Mouse (Mus musculus) midbrain, embryonic 10.5 days (tissue): ENCODE measurements at regions not wholly inside any gene's neighbourhood (a gene's known extent, or its start where the extent isn't known, plus 50 kb on each side); places are given as distances from the start of the nearest gene placed in this dataset.

Source experiments
- DNase-seq: peaks from one replicate; pipeline ENCODE4 v3.0.0-alpha.2; 2017; ENCODE audit warnings: low spot score
- H3K27ac ChIP-seq: fragments of 300-500 bp; sonication (generic); replicated peaks from 2 replicates; pipeline ENCODE4 v1.5.1; 2016; ENCODE audit warnings: mild to moderate bottlenecking
- H3K27me3 ChIP-seq: fragments of 300-500 bp; sonication (generic); 2 replicates; pipeline ENCODE4 v1.6.1; 2016; ENCODE audit warnings: low read depth, mild to moderate bottlenecking; ENCODE audit not compliant: poor library complexity, severe bottlenecking
- H3K36me3 ChIP-seq: fragments of 300-500 bp; sonication (generic); 2 replicates; pipeline ENCODE4 v1.6.1; 2016; ENCODE audit warnings: mild to moderate bottlenecking, moderate library complexity
- H3K4me1 ChIP-seq: fragments of 300-500 bp; sonication (generic); 2 replicates; pipeline ENCODE4 v1.6.1; 2016
- H3K4me3 ChIP-seq: fragments of 300-500 bp; sonication (generic); 2 replicates; pipeline ENCODE4 v1.5.1; 2016; ENCODE audit warnings: mild to moderate bottlenecking, moderate library complexity
- H3K9me3 ChIP-seq: fragments of 300-500 bp; sonication (generic); replicated peaks from 2 replicates; pipeline ENCODE4 v1.6.1; 2016; ENCODE audit warnings: mild to moderate bottlenecking
- WGBS: fragments of 180-500 bp; shearing (Covaris S2); methylation state at CpG from one replicate; pipeline ENCODE4 v1.1.7; 2016; 5-methylcytosine and 5-hydroxymethylcytosine counted together

- 95% methylated on average over 5 of the region's 5 CpGs for WGBS
These were observed 105.2 kb downstream of the Zfp36l2 start for GRCm38 (mm10) chr17:84082571-84082970.

DNA sequence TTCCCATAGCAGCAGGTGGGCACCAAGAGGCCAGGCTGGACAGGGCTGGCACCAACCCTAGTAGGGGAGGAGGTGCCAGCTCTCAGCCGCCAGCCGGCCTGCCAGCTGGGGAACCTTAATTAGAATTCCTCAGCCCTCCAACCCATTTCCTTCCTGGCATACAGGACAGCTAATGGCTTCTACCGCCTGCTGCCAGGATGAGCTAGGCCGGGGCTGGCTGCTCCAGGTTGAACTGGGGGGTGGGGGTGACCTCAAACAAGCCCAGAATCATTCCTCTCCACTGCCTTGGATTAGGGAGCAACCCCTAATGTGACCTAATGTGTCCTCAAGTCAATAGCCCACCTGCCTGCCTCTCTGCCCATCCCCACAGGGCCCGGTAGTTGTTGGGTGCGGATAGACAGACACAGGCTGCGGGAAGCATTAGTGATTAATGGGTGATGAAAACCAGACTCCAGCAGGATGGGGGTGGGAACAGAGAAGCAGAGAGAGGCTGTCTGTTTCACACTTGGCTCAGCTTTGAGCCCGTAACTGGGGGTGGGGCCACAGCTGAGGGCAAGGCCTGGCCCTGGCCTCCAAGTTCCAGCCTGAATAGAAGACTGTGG lies 105.9 kb downstream of the Zfp36l2 start:
- WGBS, result 77% methylated on average over 8 of the region's 8 CpGs
- no peak for DNase-seq
- Histone ChIP-seq H3K4me1 (peaks cover 41% of the 10 kb centered on the region), H3K9me3 (no peaks in the 10 kb centered on the region), H3K27me3 (0 out of 2 replicates have a peak, but pooled peaks cover 7% of the 10 kb centered on the region), H3K36me3 (no peaks in the 10 kb centered on the region), H3K4me3 (no peak overlapping the region), H3K27ac (peak overlapping the region; percentile 61)

More at GRCm38 (mm10) chr17:84082571-84082970, 105.2 kb downstream of the Zfp36l2 start:
- H3K27me3 ChIP-seq, result 0 out of 2 replicates have a peak, but pooled peaks cover 7% of the 10 kb centered on the region
- H3K4me1 ChIP-seq, result peaks cover 41% of the 10 kb centered on the region
- peak overlapping the region; percentile 1; the same call in 1 of the 2 replicates for H3K27ac ChIP-seq
- no peaks in the 10 kb centered on the region for H3K36me3 ChIP-seq
- no peak for DNase-seq
- H3K4me3 ChIP-seq, result no peak overlapping the region
- no peaks in the 10 kb centered on the region for H3K9me3 ChIP-seq

DNA sequence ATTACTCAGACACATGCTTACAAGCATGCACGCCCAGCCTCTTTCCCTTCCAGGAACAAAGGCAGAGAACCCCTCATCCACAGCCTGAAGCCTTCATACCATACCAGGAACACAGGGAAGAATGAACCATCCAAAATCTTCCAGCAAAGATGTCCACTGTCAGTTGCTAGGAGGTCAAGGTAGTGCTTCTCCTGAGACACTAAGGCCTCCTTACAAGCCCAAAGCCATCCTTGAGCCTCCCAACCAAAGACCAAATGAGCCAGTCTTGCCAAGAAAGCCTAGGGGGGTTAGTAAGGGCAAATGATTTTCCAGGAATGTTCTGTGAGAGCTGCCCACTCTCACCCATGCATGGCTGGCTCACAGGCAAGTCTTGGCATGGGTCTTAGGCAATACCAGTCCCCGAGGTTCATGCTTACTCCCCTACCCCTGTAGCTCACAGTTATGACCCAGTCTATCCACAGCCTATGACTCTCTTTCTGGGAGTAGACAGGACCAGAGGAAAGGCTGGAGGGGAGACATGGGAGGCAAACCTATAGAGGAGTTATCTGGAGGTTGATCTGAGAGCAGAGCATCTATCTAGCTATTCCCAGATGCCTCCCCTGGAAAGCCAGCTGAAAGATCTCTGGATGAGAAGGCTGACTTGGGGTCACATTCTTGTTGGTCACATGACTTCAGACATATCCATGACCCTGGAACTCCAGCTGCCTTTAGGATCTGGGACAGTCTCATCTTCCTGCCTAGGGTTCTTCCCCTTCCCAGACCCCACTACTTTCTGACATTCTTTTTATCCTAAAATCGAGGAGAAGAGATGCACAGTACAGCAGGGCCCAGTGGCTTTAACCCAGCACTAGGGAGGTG lies 112.4 kb downstream of the Zfp36l2 start:
- Histone ChIP-seq H3K27me3 (no peaks in the 10 kb centered on the region), H3K36me3 (no peaks in the 10 kb centered on the region), H3K27ac (peak overlapping the region; percentile 28), H3K4me3 (no peak overlapping the region), H3K4me1 (peaks cover 14% of the 10 kb centered on the region; the same call in 1 of the 2 replicates), H3K9me3 (no peaks in the 10 kb centered on the region)
- 85% methylated on average over 3 of the region's 3 CpGs for WGBS
- no peak for DNase-seq

DNA sequence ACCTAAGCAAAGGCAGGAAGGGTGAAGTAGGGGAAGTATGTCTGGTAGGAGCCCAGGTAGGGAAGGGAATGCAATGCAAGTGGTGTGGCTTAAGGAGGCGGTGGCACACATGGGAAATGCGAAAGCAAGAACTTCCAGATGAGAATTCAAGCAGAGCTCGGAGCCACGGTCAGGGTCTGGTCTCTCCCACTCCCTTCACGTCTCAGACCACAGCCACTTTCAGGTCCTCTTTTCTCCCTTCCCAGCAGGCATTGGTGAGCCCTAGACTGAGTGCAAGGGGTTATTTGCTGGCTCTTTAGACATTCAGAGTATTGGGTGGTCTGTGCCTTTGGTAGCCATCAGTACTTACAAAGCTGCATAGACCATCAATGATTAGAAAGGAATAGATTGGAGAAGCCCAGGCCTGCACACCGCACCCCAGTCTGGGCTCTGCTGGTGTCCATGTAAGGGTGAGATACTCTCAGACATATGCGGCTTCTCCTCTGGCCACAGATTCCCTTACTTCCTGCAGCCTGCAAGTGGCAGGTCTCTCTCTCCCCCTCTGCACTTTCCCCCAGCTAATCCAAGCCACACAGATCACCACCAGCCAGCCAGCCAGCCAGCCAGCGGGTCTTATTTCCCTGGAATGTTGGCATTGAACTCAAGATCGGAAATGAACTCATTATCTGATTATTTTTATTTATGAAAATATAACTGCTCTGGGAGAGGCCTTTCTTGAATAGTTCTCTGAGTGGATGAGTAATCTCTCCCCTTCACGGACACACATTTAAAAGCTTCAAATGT lies 113.6 kb downstream of the Zfp36l2 start:
- no peak for DNase-seq
- no peaks in the 10 kb centered on the region for H3K36me3 ChIP-seq
- peak overlapping the region; percentile 34 for H3K27ac ChIP-seq
- 86% methylated on average over 10 of the region's 10 CpGs for WGBS
- H3K27me3 ChIP-seq, result no peaks in the 10 kb centered on the region
- H3K4me1 ChIP-seq, result peaks cover 14% of the 10 kb centered on the region; the same call in 1 of the 2 replicates
- H3K4me3 ChIP-seq, result no peak overlapping the region
- H3K9me3 ChIP-seq, result no peaks in the 10 kb centered on the region

DNA sequence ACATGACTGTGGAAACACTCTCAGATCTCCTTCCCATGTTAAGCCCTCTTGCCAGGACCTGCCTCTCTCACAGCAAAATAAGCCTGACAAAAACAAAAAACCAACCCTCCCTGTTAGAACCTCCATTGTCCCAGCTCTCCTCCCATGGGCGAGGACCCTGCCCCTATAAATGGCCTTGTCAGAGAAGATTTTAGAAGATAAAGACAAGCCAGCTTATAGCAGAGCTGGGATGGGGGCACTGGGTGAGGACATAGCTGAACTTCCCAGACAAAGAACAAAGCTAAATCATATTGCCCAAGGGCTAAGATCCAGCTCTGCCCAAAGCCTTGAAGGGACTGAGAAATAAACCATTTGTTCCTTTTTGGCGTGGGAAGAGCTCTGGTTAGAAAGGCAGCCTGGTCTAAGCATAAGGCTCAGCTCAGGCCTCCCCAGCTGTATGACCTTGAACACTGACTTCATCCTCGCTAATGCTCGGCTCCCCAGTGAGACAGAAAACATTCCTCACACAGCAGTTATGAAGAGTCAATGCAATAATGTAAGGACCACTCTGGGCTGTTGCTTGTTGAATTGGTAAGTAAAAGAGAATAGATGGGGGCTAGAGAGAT lies 115.2 kb downstream of the Zfp36l2 start:
- 53% methylated on average over 4 of the region's 4 CpGs for WGBS
- Histone ChIP-seq H3K9me3 (no peaks in the 10 kb centered on the region), H3K27me3 (peaks cover 12% of the 10 kb centered on the region; the same call in 1 of the 2 replicates), H3K4me1 (peaks cover 27% of the 10 kb centered on the region), H3K36me3 (no peaks in the 10 kb centered on the region), H3K4me3 (no peak overlapping the region), H3K27ac (peak overlapping the region; percentile 72)
- DNase-seq, result no peak

DNA sequence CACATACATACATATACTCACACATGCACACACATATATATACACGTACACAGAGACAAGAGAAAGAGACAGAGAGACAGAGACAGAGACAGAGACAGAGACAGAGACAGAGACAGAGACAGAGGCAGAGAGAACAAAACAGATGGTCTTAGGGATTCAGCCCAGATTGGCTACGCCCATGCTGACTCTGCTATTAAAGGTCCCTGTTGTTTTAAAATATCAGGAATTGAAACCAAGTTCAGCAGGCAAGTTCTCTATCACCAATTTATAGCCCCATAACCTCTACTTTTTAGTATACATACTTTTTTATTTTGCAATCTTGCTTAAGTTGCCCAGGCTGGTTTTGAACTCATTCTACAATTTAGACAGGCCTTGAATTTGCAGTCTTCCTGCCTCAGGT lies 115.9 kb downstream of the Zfp36l2 start:
- 85% methylated on average over 2 of the region's 2 CpGs for WGBS
- H3K4me1 ChIP-seq, result peaks cover 33% of the 10 kb centered on the region
- peaks cover 12% of the 10 kb centered on the region; the same call in 1 of the 2 replicates for H3K27me3 ChIP-seq
- H3K9me3 ChIP-seq, result no peaks in the 10 kb centered on the region
- no peaks in the 10 kb centered on the region for H3K36me3 ChIP-seq
- H3K4me3 ChIP-seq, result no peak overlapping the region
- DNase-seq, result no peak
- H3K27ac ChIP-seq, result peak overlapping the region; percentile 72; the same call in 1 of the 2 replicates

DNA sequence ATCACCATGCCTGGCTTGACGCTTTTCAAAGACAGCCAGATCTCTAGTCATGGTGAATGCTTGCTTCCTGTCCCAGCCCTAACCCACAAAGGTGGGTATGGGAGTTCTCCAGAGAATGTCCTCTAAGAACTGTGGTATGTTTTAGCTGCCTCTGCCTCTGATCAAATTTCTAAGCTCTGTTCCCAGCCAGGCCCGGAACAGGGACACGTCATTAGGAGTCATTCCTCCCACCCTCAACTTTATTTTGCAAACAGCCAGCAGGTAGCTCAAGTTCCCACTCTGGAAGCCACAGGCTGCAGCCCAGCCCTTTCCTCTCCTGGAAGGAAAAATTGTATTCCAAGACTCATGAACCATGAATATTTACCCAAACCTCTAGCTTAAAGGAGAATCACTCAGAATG lies 117.2 kb downstream of the Zfp36l2 start:
- Histone ChIP-seq H3K4me1 (peaks cover 39% of the 10 kb centered on the region), H3K27ac (peak overlapping the region; percentile 38; the same call in 1 of the 2 replicates), H3K4me3 (no peak overlapping the region), H3K9me3 (0 out of 2 replicates have a peak, but pooled peaks cover 4% of the 10 kb centered on the region), H3K27me3 (peaks cover 18% of the 10 kb centered on the region; the same call in 1 of the 2 replicates), H3K36me3 (no peaks in the 10 kb centered on the region)
- 83% methylated on average over 3 of the region's 3 CpGs for WGBS
- no peak for DNase-seq

GRCm38 (mm10) chr17:84067102-84067501 lies 120.6 kb downstream of the Zfp36l2 start:
- Histone ChIP-seq H3K27ac (peak overlapping the region; percentile 78), H3K4me1 (peaks cover 32% of the 10 kb centered on the region), H3K27me3 (peaks cover 18% of the 10 kb centered on the region; the same call in 1 of the 2 replicates), H3K9me3 (0 out of 2 replicates have a peak, but pooled peaks cover 4% of the 10 kb centered on the region), H3K4me3 (peak overlapping the region; percentile 30; the same call in 1 of the 2 replicates), H3K36me3 (no peaks in the 10 kb centered on the region)
- DNase-seq, result peak; percentile 51
- 36% methylated on average over 26 of the region's 26 CpGs for WGBS

DNA sequence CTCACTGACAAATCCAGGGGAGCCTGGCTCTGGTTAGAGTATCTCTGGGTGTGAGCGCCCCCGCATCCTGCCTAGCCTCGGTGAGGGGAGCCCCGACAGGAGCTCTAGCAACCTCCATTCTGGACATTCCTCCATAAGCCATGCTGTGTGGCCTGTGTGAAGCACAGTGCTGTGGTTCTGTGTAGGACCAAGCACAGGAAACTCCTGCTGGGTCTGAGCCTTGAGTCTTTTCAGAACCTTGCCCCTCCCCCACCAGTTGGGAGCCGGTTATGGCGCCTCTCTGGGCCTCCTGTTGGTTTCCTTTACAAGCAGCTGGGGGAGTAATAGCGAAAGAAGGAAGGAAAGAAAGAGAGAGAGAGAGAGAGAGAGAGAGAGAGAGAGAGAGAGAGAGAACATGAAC lies 124.0 kb downstream of the Zfp36l2 start:
- Histone ChIP-seq H3K4me1 (peaks cover 53% of the 10 kb centered on the region), H3K9me3 (0 out of 2 replicates have a peak, but pooled peaks cover 4% of the 10 kb centered on the region), H3K36me3 (no peaks in the 10 kb centered on the region), H3K27me3 (peaks cover 18% of the 10 kb centered on the region; the same call in 1 of the 2 replicates), H3K4me3 (no peak overlapping the region), H3K27ac (peak overlapping the region; percentile 75)
- WGBS, result 44% methylated on average over 7 of the region's 7 CpGs
- DNase-seq, result no peak

- H3K4me3 ChIP-seq, result no peak overlapping the region
These were observed 126.1 kb downstream of the Zfp36l2 start for GRCm38 (mm10) chr17:84061621-84062020.

DNA sequence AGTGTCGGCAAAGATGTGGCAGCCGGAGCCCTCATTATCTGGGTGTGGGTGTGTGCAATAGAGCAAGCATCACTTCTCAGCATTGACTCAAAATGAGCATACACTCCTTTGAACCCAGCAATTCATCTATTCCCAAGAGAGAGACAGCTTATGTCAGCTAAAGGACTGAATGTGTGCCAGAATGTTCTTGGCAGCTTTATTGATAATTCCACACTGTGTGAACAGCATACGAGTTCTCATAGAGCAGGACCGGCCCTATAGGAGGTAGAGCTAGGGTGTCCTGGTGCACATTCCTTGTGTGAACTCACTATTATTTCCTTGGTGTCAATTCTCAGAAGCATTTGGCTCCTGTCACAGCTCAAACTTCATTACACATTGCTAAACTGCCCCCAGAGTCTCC lies 131.3 kb downstream of the Zfp36l2 start:
- 90% methylated on average over 4 of the region's 4 CpGs for WGBS
- DNase-seq, result no peak
- Histone ChIP-seq H3K27me3 (no peaks in the 10 kb centered on the region), H3K9me3 (no peaks in the 10 kb centered on the region), H3K4me3 (no peak overlapping the region), H3K36me3 (no peaks in the 10 kb centered on the region), H3K4me1 (peaks cover 42% of the 10 kb centered on the region), H3K27ac (peak overlapping the region; percentile 69; the same call in 1 of the 2 replicates)

More at GRCm38 (mm10) chr17:84061621-84062020, 126.1 kb downstream of the Zfp36l2 start:
- Histone ChIP-seq H3K4me1 (peaks cover 51% of the 10 kb centered on the region), H3K27me3 (0 out of 2 replicates have a peak, but pooled peaks cover 6% of the 10 kb centered on the region), H3K36me3 (no peaks in the 10 kb centered on the region), H3K27ac (no peak overlapping the region), H3K9me3 (0 out of 2 replicates have a peak, but pooled peaks cover 4% of the 10 kb centered on the region)
- WGBS, result 89% methylated on average over 6 of the region's 6 CpGs
- no peak for DNase-seq

DNA sequence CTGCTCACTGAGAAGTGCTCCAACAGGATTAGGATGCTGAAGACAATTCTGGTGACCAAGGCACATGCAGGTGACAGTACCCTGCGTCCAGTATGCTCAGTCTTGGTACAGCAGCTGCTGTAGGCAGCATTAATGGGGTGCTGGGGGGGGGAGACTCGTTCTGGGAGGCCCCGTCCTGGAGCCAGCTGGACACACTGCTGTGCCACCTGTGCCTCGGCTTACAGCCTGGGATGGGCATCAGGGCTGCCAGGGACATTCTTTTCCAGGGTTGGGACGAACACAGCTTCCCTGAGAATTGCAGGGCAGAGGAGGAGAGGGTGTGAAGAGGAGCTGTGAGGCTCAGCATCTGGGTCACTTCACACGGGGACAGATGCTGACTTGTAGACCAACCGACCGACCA lies 135.3 kb downstream of the Zfp36l2 start:
- no peak overlapping the region for H3K27ac ChIP-seq
- 87% methylated on average over 8 of the region's 8 CpGs for WGBS

More for the DNA sequence above, 135.3 kb downstream of the Zfp36l2 start:
- no peak for DNase-seq
- Histone ChIP-seq H3K27me3 (no peaks in the 10 kb centered on the region), H3K4me3 (no peak overlapping the region), H3K9me3 (peaks cover 3% of the 10 kb centered on the region; the same call in 1 of the 2 replicates), H3K4me1 (peaks cover 9% of the 10 kb centered on the region), H3K36me3 (no peaks in the 10 kb centered on the region)
